Mouse (Mus musculus): ENCODE data around the gene Syngap1.

DNA sequence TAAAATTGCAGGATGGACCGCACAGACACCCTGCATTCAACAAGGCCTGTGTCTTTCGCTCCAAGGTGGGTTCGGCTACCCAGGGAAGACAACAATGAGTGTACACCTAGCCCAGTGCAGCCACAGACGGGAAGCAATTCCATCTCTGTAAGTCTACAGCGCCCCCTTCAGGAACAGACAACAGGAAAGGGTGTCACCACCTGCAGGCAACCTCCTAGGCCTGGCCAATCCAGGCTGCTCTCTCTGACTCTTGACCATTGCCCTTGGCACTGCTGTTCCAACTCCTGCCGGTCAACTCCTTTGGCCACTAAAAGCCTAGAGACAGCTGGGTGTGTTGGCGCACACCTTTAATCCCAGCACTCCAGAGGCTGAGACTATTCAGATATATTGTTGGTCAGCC, 60.1 kb downstream of the Syngap1 start:
- TF ChIP-seq CTCF (IDR thresholded peaks at IDR 0.05; ENCODE audit: low read depth) (peak; percentile 63), EP300 (optimal IDR thresholded peaks at IDR 0.05) (no peak)
